Mouse (Mus musculus): ENCODE results near the gene Ctu1. TPM values are rescaled to one million over a fixed set of nuclear protein-coding genes. Genes with fewer than 3 reads are reported as not detected.
"Not testable (repeated sequence)": the region's sequence is repeated elsewhere in the genome, so short reads cannot be mapped to it uniquely, and the experiment has no call there.

The Ctu1 gene
- polyA plus RNA-seq, 1 experiment from 2014 or later, result 3.7 TPM

DNA sequence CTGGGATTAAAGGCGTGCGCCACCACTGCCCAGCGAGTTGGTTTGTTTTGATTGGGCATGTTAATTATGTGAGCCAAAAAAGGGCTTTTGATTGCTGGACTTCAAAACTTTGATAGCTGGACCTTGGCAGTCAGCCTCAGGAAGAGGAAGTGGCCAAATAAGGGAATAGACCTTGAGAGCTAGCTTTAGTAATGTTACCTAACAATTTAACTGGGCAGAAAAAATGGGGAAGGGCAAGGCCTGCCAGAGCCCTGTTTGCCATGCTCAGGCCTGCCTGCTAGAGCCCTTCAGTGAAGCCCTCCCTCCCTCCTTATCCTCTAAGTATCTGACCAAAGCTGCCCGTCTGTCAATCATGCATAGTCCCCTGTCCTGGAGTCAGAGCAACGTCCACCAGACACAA, 29.2 kb upstream of the Ctu1 start:
- Histone ChIP-seq H3K9me3 (replicated peaks; ENCODE audit: control insufficient read depth, low read length) (no peaks in the 10 kb centered on the region), H3K4me1 (ENCODE audit: control insufficient read depth, low read depth, low read length) (no peaks in the 10 kb centered on the region), H3K36me3 (ENCODE audit: control insufficient read depth, insufficient read depth) (no peaks in the 10 kb centered on the region), H3K27ac (ENCODE audit: low read length) (peak overlapping the region; percentile 59), H3K4me2 (ENCODE audit: low read depth, low read length) (no peak overlapping the region), H3K9ac (ENCODE audit: low read depth, low read length) (no peak overlapping the region), H3K4me3 (ENCODE audit: low read depth, low read length) (no peak overlapping the region), H3K27me3 (ENCODE audit: control insufficient read depth, insufficient read depth, low read depth, low read length) (no peaks in the 10 kb centered on the region)
- ATAC-seq (ENCODE audit: low read depth), result no peak
- WGBS (ENCODE audit: insufficient replicate concordance), result 57% methylated on average over 5 of the region's 5 CpGs

DNA sequence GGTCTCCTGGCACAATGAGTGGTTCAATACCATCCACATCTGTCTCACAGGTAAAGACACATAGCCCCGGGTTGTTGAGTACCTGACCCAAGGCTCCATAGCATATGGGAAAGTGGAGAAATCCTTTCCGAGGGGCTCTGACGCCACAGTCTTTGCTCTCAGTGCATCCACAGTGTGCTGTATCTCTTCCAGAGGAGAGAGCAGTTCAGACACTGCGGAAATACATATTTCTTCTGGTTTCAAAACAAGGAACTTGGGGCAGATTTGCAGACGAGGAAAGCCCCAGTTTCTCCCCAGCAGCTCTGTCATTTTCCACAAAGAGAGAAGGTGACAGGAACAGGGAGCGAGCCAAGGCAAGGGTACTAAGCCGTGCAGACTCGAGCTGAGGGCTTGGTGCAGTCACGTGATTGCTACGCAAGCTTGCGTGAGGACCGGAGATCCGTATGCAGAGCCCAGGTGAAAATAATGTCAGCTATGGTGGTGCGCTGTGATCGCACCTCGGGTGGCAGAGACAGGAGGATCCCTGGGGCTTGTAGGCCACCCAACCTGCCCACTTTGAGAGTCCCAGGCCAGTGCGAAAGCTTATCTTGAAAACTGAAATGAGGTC, 28.7 kb upstream of the Ctu1 start:
- Histone ChIP-seq H3K9ac (ENCODE audit: low read depth, low read length) (no peak overlapping the region), H3K4me2 (ENCODE audit: low read depth, low read length) (no peak overlapping the region), H3K36me3 (ENCODE audit: control insufficient read depth, insufficient read depth) (no peaks in the 10 kb centered on the region), H3K27me3 (ENCODE audit: control insufficient read depth, insufficient read depth, low read depth, low read length) (no peaks in the 10 kb centered on the region), H3K4me3 (ENCODE audit: low read depth, low read length) (no peak overlapping the region), H3K4me1 (ENCODE audit: control insufficient read depth, low read depth, low read length) (no peaks in the 10 kb centered on the region), H3K27ac (ENCODE audit: low read length) (peak overlapping the region; percentile 59), H3K9me3 (replicated peaks; ENCODE audit: control insufficient read depth, low read length) (no peaks in the 10 kb centered on the region)
- ATAC-seq (ENCODE audit: low read depth), result no peak
- 54% methylated on average over 17 of the region's 17 CpGs for WGBS (ENCODE audit: insufficient replicate concordance)

DNA sequence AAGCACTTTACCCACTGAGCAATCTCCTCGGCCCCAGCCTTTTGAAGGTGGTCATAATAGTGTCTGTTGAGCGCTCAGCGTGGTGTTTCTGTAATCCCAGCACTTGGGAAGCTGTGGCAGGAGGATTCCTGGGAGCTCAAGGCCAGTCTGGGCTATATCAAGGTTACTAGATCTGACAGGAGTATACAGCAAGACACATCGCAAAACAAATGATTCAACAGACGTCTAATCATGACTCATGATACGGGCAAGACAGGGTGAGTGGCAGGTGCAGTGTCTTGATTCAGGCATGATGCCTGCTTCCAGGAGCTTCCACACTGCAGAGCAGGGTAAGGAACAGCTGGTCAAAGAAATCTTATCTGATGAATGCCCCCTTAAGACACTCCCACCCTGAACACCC, 19.1 kb upstream of the Ctu1 start:
- Histone ChIP-seq H3K27me3 (ENCODE audit: control insufficient read depth, insufficient read depth, low read depth, low read length) (no peaks in the 10 kb centered on the region), H3K4me1 (ENCODE audit: control insufficient read depth, low read depth, low read length) (no peaks in the 10 kb centered on the region), H3K4me2 (ENCODE audit: low read depth, low read length) (no peak overlapping the region), H3K36me3 (ENCODE audit: control insufficient read depth, insufficient read depth) (no peaks in the 10 kb centered on the region), H3K9me3 (replicated peaks; ENCODE audit: control insufficient read depth, low read length) (no peaks in the 10 kb centered on the region), H3K4me3 (ENCODE audit: low read depth, low read length) (no peak overlapping the region), H3K27ac (ENCODE audit: low read length) (no peak overlapping the region), H3K9ac (ENCODE audit: low read depth, low read length) (no peak overlapping the region)
- no peak for ATAC-seq (ENCODE audit: low read depth)
- WGBS (ENCODE audit: insufficient replicate concordance), result 67% methylated on average over 6 of the region's 6 CpGs

DNA sequence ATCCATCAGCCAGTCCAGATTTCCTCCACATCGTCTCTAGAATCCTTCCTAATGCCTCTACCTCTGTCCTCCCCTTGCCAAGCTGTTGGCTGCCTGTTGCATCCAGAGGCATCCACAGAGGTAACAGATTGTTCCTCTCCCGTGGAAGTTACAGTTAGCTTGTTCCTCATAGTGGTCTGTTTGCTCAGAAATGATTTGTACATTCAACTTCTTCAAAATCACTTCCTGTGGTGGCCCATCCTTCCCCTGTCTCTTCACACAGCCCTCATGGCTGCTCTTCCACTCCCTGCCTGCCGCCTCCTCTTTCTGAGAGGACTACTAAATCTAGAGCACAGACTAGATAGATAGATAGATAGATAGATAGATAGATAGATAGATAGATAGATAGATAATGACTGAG, 17.3 kb upstream of the Ctu1 start:
- Histone ChIP-seq H3K27me3 (ENCODE audit: control insufficient read depth, insufficient read depth, low read depth, low read length) (no peaks in the 10 kb centered on the region), H3K4me2 (ENCODE audit: low read depth, low read length) (no peak overlapping the region), H3K36me3 (ENCODE audit: control insufficient read depth, insufficient read depth) (no peaks in the 10 kb centered on the region), H3K4me1 (ENCODE audit: control insufficient read depth, low read depth, low read length) (no peaks in the 10 kb centered on the region), H3K9me3 (replicated peaks; ENCODE audit: control insufficient read depth, low read length) (no peaks in the 10 kb centered on the region), H3K9ac (ENCODE audit: low read depth, low read length) (no peak overlapping the region), H3K27ac (ENCODE audit: low read length) (no peak overlapping the region), H3K4me3 (ENCODE audit: low read depth, low read length) (no peak overlapping the region)
- 0 out of 2 replicates have a peak, but pooled peaks have one; percentile 9 for ATAC-seq (ENCODE audit: low read depth)
- WGBS (ENCODE audit: insufficient replicate concordance), result 20% methylated on average over 3 of the region's 3 CpGs

DNA sequence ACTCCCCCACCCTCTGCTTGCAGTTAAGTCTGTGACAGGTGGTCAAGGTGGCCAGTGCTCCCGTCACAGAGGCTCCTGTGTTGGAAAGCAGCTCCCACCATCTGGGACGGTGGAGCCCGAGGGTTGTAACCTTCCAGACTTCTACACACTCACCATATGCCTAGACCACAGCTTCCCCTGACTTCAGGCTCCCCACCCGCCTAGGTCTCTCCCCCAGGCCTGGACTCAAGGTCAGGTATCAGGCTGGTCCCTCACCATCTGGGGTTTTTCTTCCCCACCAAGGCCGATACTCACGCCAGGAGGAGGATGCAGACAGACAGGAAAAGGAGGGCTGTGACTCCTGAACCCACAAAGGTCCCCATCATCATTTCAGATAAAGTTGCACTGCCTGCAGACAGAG, 15.6 kb upstream of the Ctu1 start:
- no peaks in the 10 kb centered on the region for H3K27me3 ChIP-seq (ENCODE audit: control insufficient read depth, insufficient read depth, low read depth, low read length)
- H3K4me2 ChIP-seq (ENCODE audit: low read depth, low read length), result 0 out of 2 replicates have a peak overlapping the region, but pooled peaks have one; percentile 24
- peak overlapping the region; percentile 2; the same call in 1 of the 2 replicates for H3K4me3 ChIP-seq (ENCODE audit: low read depth, low read length)
- no peak overlapping the region for H3K9ac ChIP-seq (ENCODE audit: low read depth, low read length)
- no peak for ATAC-seq (ENCODE audit: low read depth)
- 15% methylated on average over 6 of the region's 6 CpGs for WGBS (ENCODE audit: insufficient replicate concordance)
- no peaks in the 10 kb centered on the region for H3K9me3 ChIP-seq (replicated peaks; ENCODE audit: control insufficient read depth, low read length)
- no peak overlapping the region for H3K27ac ChIP-seq (ENCODE audit: low read length)
- no peaks in the 10 kb centered on the region for H3K36me3 ChIP-seq (ENCODE audit: control insufficient read depth, insufficient read depth)
- no peaks in the 10 kb centered on the region for H3K4me1 ChIP-seq (ENCODE audit: control insufficient read depth, low read depth, low read length)

DNA sequence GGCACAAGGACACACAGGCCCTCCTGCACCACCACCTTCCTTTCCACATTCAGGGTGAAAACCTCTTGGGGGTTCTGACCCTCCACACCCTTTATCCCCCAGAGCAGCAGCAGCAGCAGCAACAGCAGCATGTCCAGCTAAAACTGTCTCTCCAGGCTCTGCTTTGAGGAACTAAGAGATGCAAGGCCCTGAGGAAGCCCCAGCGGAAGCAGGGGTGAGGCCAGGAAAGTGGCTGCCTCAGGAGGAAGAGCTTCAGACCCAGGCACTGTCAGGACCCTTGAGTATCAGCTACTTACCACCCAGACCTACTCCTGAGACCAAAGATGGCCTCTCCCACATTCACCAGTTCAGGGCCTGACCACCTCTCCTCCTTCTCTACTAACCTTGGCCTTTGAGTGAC, 11.8 kb upstream of the Ctu1 start, which contains the start of gene Siglece:
TSS of gene Siglece (minus strand) at position 160 of the 400 bp plus-strand sequence.
- H3K27ac ChIP-seq (ENCODE audit: low read length), result peak within 1 kb of the TSS; percentile 14; the same call in 1 of the 2 replicates
- 17% methylated on average over 1 of the region's 1 CpGs for WGBS (ENCODE audit: insufficient replicate concordance)
- no peak for ATAC-seq (ENCODE audit: low read depth)
- H3K4me3 ChIP-seq (ENCODE audit: low read depth, low read length), result peak within 1 kb of the TSS; percentile 31
- H3K4me2 ChIP-seq (ENCODE audit: low read depth, low read length), result peak within 1 kb of the TSS; percentile 16; the same call in 1 of the 2 replicates
- H3K9me3 ChIP-seq (replicated peaks; ENCODE audit: control insufficient read depth, low read length), result no peaks in the 10 kb centered on the region
- H3K36me3 ChIP-seq (ENCODE audit: control insufficient read depth, insufficient read depth), result no peaks in the 10 kb centered on the region
- no peak within 1 kb of the TSS for H3K9ac ChIP-seq (ENCODE audit: low read depth, low read length)
- H3K27me3 ChIP-seq (ENCODE audit: control insufficient read depth, insufficient read depth, low read depth, low read length), result no peaks in the 10 kb centered on the region
- no peaks in the 10 kb centered on the region for H3K4me1 ChIP-seq (ENCODE audit: control insufficient read depth, low read depth, low read length)

DNA sequence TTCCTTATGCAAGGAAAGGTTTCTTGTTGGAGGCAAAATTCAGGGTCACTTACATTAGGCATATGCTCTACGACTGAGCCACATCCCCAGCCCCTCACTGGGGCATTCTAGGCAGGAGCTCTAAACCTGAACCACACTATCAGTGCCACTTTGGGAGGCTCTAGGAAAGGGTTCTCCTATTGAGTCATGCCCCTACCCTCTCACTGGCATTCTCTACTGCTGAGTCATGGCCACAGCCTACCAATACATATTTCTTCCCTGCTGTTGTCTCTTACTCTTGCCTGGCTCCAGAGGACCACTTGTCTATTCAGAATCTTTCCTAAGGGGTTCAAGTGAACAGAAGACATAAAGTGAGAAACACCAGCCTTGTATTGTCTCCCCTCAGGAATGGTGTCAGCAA, 9.0 kb upstream of the Ctu1 start:
- WGBS (ENCODE audit: insufficient replicate concordance), result 93% methylated on average over 1 of the region's 1 CpGs
- Histone ChIP-seq H3K27me3 (ENCODE audit: control insufficient read depth, insufficient read depth, low read depth, low read length) (no peaks in the 10 kb centered on the region), H3K4me1 (ENCODE audit: control insufficient read depth, low read depth, low read length) (no peaks in the 10 kb centered on the region), H3K36me3 (ENCODE audit: control insufficient read depth, insufficient read depth) (no peaks in the 10 kb centered on the region), H3K9me3 (replicated peaks; ENCODE audit: control insufficient read depth, low read length) (no peaks in the 10 kb centered on the region), H3K9ac (ENCODE audit: low read depth, low read length) (no peak overlapping the region), H3K27ac (ENCODE audit: low read length) (no peak overlapping the region), H3K4me3 (ENCODE audit: low read depth, low read length) (no peak overlapping the region), H3K4me2 (ENCODE audit: low read depth, low read length) (no peak overlapping the region)
- no peak for ATAC-seq (ENCODE audit: low read depth)

DNA sequence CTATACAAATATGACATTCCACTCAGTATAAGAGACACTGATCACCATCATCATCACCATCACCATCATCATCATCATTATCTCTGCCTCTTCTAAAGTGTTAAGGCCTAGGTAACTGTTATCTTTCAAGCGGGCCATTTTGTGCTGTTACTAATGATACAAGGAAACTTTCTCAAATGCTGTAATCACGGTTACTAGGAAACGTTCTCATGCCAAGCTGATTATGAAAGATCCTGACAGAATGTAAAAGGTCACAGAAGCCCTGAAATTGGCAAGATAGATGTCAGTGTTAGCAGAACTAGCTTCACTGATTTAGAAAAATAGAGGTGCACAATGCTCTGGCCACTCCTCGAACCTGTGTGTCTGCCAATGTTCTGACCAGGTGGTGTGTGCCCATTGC, 4.6 kb upstream of the Ctu1 start:
- H3K27ac ChIP-seq (ENCODE audit: low read length); H3K36me3 ChIP-seq (ENCODE audit: control insufficient read depth, insufficient read depth); H3K4me1 ChIP-seq (ENCODE audit: control insufficient read depth, low read depth, low read length); H3K9ac ChIP-seq (ENCODE audit: low read depth, low read length); H3K4me3 ChIP-seq (ENCODE audit: low read depth, low read length); ATAC-seq (ENCODE audit: low read depth); H3K4me2 ChIP-seq (ENCODE audit: low read depth, low read length); H3K27me3 ChIP-seq (ENCODE audit: control insufficient read depth, insufficient read depth, low read depth, low read length); H3K9me3 ChIP-seq (replicated peaks; ENCODE audit: control insufficient read depth, low read length): not testable (repeated sequence)
- 64% methylated on average over 4 of the region's 4 CpGs for WGBS (ENCODE audit: insufficient replicate concordance)

DNA sequence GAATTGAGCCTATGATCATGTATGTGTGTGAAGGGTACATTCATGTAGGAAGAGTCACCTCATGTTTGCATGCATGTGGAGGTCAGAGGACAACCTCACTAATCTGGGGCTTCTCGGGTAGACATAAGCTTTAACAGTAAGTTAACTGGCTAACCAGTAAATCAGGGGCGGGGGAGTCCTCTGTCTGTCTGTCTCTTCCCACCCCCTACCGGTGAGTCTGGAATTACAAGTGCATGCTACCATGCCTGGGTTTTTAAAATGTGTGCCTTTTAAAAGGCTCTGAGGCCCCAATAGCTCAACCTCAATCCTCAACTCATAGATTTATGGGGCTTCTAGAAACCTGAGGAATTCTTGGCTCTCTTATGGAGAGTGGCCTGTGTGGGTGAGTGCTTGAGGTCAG, 3.2 kb upstream of the Ctu1 start:
- 21% methylated on average over 3 of the region's 3 CpGs for WGBS (ENCODE audit: insufficient replicate concordance)
- Histone ChIP-seq H3K4me3 (ENCODE audit: low read depth, low read length) (no peak overlapping the region), H3K9me3 (replicated peaks; ENCODE audit: control insufficient read depth, low read length) (no peaks in the 10 kb centered on the region), H3K36me3 (ENCODE audit: control insufficient read depth, insufficient read depth) (no peaks in the 10 kb centered on the region), H3K4me2 (ENCODE audit: low read depth, low read length) (no peak overlapping the region), H3K4me1 (ENCODE audit: control insufficient read depth, low read depth, low read length) (peaks cover 7% of the 10 kb centered on the region), H3K9ac (ENCODE audit: low read depth, low read length) (no peak overlapping the region), H3K27me3 (ENCODE audit: control insufficient read depth, insufficient read depth, low read depth, low read length) (no peaks in the 10 kb centered on the region), H3K27ac (ENCODE audit: low read length) (no peak overlapping the region)
- no peak for ATAC-seq (ENCODE audit: low read depth)
